Mouse (Mus musculus) kidney, embryonic 14.5 days (tissue): Measurements from ENCODE around the gene Tfcp2l1. TPM values are rescaled to one million over a fixed set of nuclear protein-coding genes. Genes with fewer than 3 reads are reported as not detected.

ENCODE experiments used
- ATAC-seq: fragments of 200-750 bp; cut with Nextera tagmentation; 2 replicates; pipeline ENCODE4 v1.8.0; 2017; ENCODE audit warnings: moderate number of reproducible peaks, mild to moderate bottlenecking, moderate TSS enrichment, moderate library complexity; ENCODE audit not compliant: low FRiP score, low TSS enrichment
- H3K27ac ChIP-seq: fragments of 300-500 bp; sonication (generic); 2 replicates; pipeline ENCODE4 v1.5.1; 2014; ENCODE audit warnings: low read depth, mild to moderate bottlenecking, low read length, moderate library complexity, mixed read lengths
- H3K27me3 ChIP-seq: fragments of 300-500 bp; sonication (generic); 2 replicates; pipeline ENCODE4 v1.6.1; 2014; ENCODE audit warnings: mild to moderate bottlenecking, low read length; ENCODE audit not compliant: control insufficient read depth, insufficient read depth
- H3K36me3 ChIP-seq: fragments of 300-500 bp; sonication (generic); 2 replicates; pipeline ENCODE4 v1.6.1; 2014; ENCODE audit warnings: low read length, mixed read lengths; ENCODE audit not compliant: control insufficient read depth, insufficient read depth
- H3K4me1 ChIP-seq: fragments of 300-500 bp; sonication (generic); 2 replicates; pipeline ENCODE4 v1.6.1; 2014; ENCODE audit warnings: low read length, mixed read lengths; ENCODE audit not compliant: control insufficient read depth, insufficient read depth
- H3K4me2 ChIP-seq: fragments of 300-500 bp; sonication (generic); replicated peaks from 2 replicates; pipeline ENCODE4 v1.6.1; 2014; ENCODE audit warnings: low read depth, mild to moderate bottlenecking, low read length
- H3K4me3 ChIP-seq: fragments of 300-500 bp; sonication (generic); 2 replicates; pipeline ENCODE4 v1.5.1; 2014; ENCODE audit warnings: mild to moderate bottlenecking, low read length
- H3K9ac ChIP-seq: fragments of 300-500 bp; sonication (generic); 2 replicates; pipeline ENCODE4 v1.6.1; 2014; ENCODE audit warnings: low read depth, mild to moderate bottlenecking, low read length, moderate library complexity
- H3K9me3 ChIP-seq: fragments of 300-500 bp; sonication (generic); 2 replicates; pipeline ENCODE4 v1.6.1; 2016; ENCODE audit warnings: low read length; ENCODE audit not compliant: control insufficient read depth
- WGBS: fragments of 180-500 bp; shearing (Covaris S2); extraction: QIAGEN DNeasy Blood & Tissue Kit; methylation state at CpG from one replicate; pipeline ENCODE4 v1.1.7; 2014; 5-methylcytosine and 5-hydroxymethylcytosine counted together
- polyA plus RNA-seq: library from polyadenylated mRNA; unstranded; fragments of >200 nt; fragmentation: Nextera tagmentation; extraction: Ambion mirVana; gene quantifications from 2 replicates; pipeline ENCODE4 v1.2.1, GENCODE M21; 2014

The Tfcp2l1 gene
- polyA plus RNA-seq, 1 experiment from 2014 or later = 33.0 TPM

DNA sequence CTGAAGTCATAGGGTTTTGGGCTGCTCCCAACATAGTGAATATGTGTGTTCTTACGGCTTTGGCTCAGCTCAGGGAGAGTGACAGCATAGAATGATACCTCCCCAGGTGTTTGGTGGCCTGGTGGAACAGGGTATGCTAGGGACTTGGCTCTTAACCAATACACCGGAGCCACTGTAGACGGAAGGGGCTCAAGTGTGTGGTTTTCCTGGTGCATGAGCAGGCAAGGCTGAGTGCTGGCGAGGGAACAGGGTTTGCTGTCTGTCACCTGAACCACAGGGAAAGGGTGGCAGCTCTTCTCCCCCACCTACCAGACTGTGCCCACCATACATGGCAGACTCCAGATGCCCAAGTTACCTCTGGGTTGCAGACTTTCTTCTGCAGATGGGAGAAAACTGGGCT is 83.9 kb downstream of the Tfcp2l1 start:
- Histone ChIP-seq H3K9ac (no peak overlapping the region), H3K4me3 (no peak overlapping the region), H3K4me2 (no peak overlapping the region), H3K27ac (no peak overlapping the region), H3K9me3 (no peaks in the 10 kb centered on the region), H3K27me3 (no peaks in the 10 kb centered on the region), H3K4me1 (no peaks in the 10 kb centered on the region), H3K36me3 (no peaks in the 10 kb centered on the region)
- WGBS = 84% methylated on average over 4 of the region's 4 CpGs
- ATAC-seq = no peak

DNA sequence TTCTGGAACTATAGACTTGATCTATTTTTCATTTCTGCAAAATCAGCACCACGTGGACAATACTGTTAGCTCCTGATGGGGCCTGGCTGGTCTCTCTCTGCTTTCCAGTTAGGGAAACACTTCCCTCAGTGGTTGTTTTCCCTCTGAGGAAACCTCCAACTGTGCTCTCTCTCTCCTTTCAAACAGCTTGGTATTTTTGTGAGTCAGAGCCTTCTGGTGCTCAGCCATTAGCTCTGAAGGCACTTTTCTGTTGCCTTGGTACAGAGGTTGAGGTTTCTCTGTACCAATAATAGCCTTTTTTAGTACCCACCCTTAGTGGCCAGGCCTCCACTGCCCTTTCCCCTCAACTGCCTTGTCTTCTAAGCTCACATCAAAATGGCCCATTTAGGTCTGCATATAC is 88.5 kb downstream of the Tfcp2l1 start:
- H3K4me3 ChIP-seq = no peak overlapping the region
- no peak overlapping the region for H3K27ac ChIP-seq
- H3K9ac ChIP-seq = no peak overlapping the region
- H3K27me3 ChIP-seq = no peaks in the 10 kb centered on the region
- no peaks in the 10 kb centered on the region for H3K9me3 ChIP-seq
- no peak for ATAC-seq
- no peak overlapping the region for H3K4me2 ChIP-seq
- 58% methylated on average over 1 of the region's 1 CpGs for WGBS
- H3K36me3 ChIP-seq = no peaks in the 10 kb centered on the region
- H3K4me1 ChIP-seq = no peaks in the 10 kb centered on the region

DNA sequence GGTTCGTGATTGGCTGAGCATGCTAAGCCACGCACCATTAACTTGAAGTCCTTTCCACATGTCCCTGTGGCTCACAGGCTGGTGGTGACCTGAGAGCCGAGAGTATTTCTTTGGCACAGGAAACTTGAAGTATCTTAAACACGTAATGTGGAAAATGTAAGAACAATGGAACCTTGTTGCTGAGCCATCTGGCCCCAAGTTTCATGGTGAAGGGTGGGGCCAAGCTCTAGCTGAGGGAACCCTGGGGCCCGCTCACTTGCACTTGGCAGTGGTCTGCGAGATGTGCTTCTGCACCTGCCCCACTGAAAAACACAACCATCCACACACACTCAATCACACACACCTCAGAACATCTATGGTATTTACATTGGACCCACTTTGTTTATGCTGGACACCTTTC is 90.3 kb downstream of the Tfcp2l1 start:
- no peaks in the 10 kb centered on the region for H3K36me3 ChIP-seq
- H3K27me3 ChIP-seq = no peaks in the 10 kb centered on the region
- H3K4me1 ChIP-seq = no peaks in the 10 kb centered on the region
- 48% methylated on average over 6 of the region's 6 CpGs for WGBS
- no peak overlapping the region for H3K4me3 ChIP-seq
- no peak overlapping the region for H3K4me2 ChIP-seq
- no peak overlapping the region for H3K9ac ChIP-seq
- 0 out of 2 replicates have a peak, but pooled peaks have one; percentile 29 for ATAC-seq
- H3K9me3 ChIP-seq = no peaks in the 10 kb centered on the region; the same call in 1 of the 2 replicates
- no peak overlapping the region for H3K27ac ChIP-seq

DNA sequence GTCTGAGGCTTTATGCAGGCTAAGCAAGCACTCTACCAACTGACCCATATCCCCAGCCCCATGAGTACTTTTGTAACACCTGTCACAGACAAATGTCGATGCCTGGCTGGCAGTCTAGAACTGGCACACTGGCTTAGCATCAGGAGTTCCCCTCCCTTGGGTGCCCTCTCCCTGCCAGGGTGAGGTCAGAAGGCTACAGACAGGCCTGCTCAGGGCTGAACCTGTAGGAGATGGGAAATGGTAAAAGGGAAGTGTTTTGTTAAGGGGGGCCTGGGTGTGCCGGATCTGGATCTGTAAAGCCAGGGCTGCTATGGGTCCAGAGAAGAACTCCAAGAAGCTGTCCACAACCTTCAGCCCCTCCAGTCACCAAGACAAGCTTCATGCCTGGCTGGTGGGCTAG is 92.0 kb downstream of the Tfcp2l1 start:
- Histone ChIP-seq H3K4me3 (no peak overlapping the region), H3K4me2 (no peak overlapping the region), H3K27ac (no peak overlapping the region), H3K4me1 (no peaks in the 10 kb centered on the region), H3K36me3 (no peaks in the 10 kb centered on the region), H3K9me3 (no peaks in the 10 kb centered on the region; the same call in 1 of the 2 replicates), H3K27me3 (no peaks in the 10 kb centered on the region), H3K9ac (no peak overlapping the region)
- WGBS = 78% methylated on average over 2 of the region's 2 CpGs
- no peak for ATAC-seq

DNA sequence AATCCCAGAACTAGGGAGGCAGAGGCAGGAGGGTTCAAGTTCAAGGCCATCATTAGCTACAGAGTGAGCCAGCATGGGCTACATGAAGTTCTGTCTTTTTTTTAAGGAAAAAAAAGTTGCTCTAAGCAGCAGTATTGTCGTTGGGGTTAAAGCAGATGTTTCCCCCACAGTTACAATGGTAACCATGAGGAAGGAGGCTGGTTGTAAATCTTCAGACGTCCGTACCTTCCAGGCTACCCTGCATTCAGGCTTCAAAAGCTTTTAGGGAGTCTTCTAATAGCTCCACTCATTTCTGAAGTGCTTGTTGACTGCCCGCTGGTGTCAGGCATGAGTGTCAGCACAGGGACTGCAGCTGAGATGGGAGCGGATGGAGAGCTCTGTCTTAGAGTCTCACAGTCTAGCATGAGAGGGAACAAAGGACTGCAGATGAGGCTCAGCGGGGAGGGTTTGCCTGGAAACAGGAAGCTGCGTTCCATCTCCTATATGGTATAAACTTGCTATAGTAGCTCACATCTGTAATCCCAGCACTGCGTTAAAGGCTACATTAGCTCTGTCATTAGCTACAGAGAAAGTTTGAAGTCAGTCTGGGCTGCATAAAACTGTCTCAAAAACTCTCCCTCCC is 92.8 kb downstream of the Tfcp2l1 start:
- Histone ChIP-seq H3K4me1 (no peaks in the 10 kb centered on the region), H3K9ac (no peak overlapping the region)
- WGBS = 36% methylated on average over 8 of the region's 8 CpGs

DNA sequence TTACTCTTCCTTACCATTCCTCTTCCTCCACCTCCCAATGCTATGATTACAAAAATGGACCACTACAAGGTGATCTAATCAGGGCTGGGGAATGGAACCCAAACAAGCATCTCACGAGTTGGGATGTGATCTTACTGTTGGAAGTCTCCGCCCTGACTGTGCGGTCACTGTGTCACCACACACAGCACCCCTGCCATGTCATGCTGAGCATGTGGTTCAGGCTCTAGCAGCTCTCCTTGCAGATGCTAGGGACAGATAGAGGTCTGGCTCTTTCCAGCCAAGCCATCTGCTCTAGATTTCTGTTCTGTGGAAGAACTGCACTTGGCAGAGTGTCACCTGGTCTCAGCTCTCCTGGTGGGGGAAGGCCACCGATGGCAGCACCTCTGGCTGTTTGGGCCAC is 99.3 kb downstream of the Tfcp2l1 start:
- ATAC-seq = no peak
- H3K36me3 ChIP-seq = no peaks in the 10 kb centered on the region
- H3K4me1 ChIP-seq = no peaks in the 10 kb centered on the region
- 75% methylated on average over 4 of the region's 4 CpGs for WGBS
- no peak overlapping the region for H3K4me2 ChIP-seq
- no peak overlapping the region for H3K4me3 ChIP-seq
- no peak overlapping the region for H3K27ac ChIP-seq
- H3K27me3 ChIP-seq = no peaks in the 10 kb centered on the region
- no peak overlapping the region for H3K9ac ChIP-seq
- no peaks in the 10 kb centered on the region; the same call in 1 of the 2 replicates for H3K9me3 ChIP-seq

More for the DNA sequence above, 92.8 kb downstream of the Tfcp2l1 start:
- Histone ChIP-seq H3K27me3 (no peaks in the 10 kb centered on the region), H3K4me3 (no peak overlapping the region), H3K9me3 (no peaks in the 10 kb centered on the region; the same call in 1 of the 2 replicates), H3K4me2 (no peak overlapping the region), H3K36me3 (no peaks in the 10 kb centered on the region), H3K27ac (no peak overlapping the region)
- no peak for ATAC-seq

DNA sequence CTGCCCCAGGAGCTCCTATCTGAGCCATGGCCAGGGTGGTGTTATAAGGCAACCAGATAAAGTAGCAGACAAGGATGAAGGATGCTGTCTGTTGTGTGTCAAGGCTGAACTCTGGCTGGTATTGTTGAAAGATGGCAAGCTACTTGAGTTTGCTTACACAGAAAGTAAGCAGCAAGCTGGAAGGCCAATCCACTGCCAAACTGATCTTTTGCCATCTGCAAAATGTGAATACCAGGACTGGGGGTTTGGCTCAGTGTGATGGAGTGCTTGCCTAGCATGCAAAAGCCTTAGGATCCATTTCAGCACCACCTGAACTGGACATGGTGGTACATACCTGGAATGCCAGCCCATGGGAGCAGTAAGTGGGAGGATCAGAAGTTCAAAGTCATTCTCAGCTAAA is 101.1 kb downstream of the Tfcp2l1 start:
- H3K4me1 ChIP-seq = no peaks in the 10 kb centered on the region
- no peaks in the 10 kb centered on the region for H3K27me3 ChIP-seq
- no peak overlapping the region for H3K4me2 ChIP-seq
- no peak for ATAC-seq
- no peaks in the 10 kb centered on the region for H3K9me3 ChIP-seq
- H3K4me3 ChIP-seq = no peak overlapping the region
- no peaks in the 10 kb centered on the region for H3K36me3 ChIP-seq
- no peak overlapping the region for H3K27ac ChIP-seq
- H3K9ac ChIP-seq = no peak overlapping the region

Other genes with a start within 250 kb of the Tfcp2l1 start
- 51.8 and 70.0 TPM in 2 replicates for gene Clasp1, start 238.9 kb upstream of the Tfcp2l1 start, polyA plus RNA-seq